Mouse (Mus musculus) midbrain, embryonic 15.5 days (tissue): ENCODE data around the gene Grin2d. TPM values are rescaled to one million over a fixed set of nuclear protein-coding genes. Genes with fewer than 3 reads are reported as not detected.

Source experiments
- ATAC-seq: fragments of 200-750 bp; cut with Nextera tagmentation; replicated peaks from 2 replicates; pipeline ENCODE4 v1.8.0; 2017; ENCODE audit warnings: moderate TSS enrichment
- H3K27ac ChIP-seq: fragments of 300-500 bp; sonication (generic); 2 replicates; pipeline ENCODE4 v1.5.1; 2015; ENCODE audit warnings: mild to moderate bottlenecking, inconsistent platforms
- H3K27me3 ChIP-seq: fragments of 300-500 bp; sonication (generic); replicated peaks from 2 replicates; pipeline ENCODE4 v1.6.1; 2015; ENCODE audit warnings: inconsistent platforms
- H3K36me3 ChIP-seq: fragments of 300-500 bp; sonication (generic); replicated peaks from 2 replicates; pipeline ENCODE4 v1.6.1; 2015; ENCODE audit warnings: inconsistent platforms
- H3K4me1 ChIP-seq: fragments of 300-500 bp; sonication (generic); 2 replicates; pipeline ENCODE4 v1.6.1; 2015; ENCODE audit warnings: inconsistent platforms
- H3K4me2 ChIP-seq: fragments of 300-500 bp; sonication (generic); 2 replicates; pipeline ENCODE4 v1.6.1; 2015; ENCODE audit warnings: inconsistent platforms, mild to moderate bottlenecking, moderate library complexity
- H3K4me3 ChIP-seq: fragments of 300-500 bp; sonication (generic); 2 replicates; pipeline ENCODE4 v1.5.1; 2015; ENCODE audit warnings: mild to moderate bottlenecking, inconsistent platforms
- H3K9ac ChIP-seq: fragments of 300-500 bp; sonication (generic); 2 replicates; pipeline ENCODE4 v1.6.1; 2015; ENCODE audit warnings: mild to moderate bottlenecking, inconsistent platforms
- H3K9me3 ChIP-seq: fragments of 300-500 bp; sonication (generic); 2 replicates; pipeline ENCODE4 v1.6.1; 2016; ENCODE audit warnings: inconsistent platforms
- WGBS: fragments of 180-500 bp; shearing (Covaris S2); methylation state at CpG from one replicate; pipeline ENCODE4 v1.1.7; 2015; ENCODE audit warnings: mixed read lengths; 5-methylcytosine and 5-hydroxymethylcytosine counted together
- polyA plus RNA-seq: library from polyadenylated mRNA; unstranded; fragments of >200 nt; fragmentation: Nextera tagmentation; extraction: Ambion mirVana; gene quantifications from 2 replicates; pipeline ENCODE4 v1.2.1, GENCODE M21; 2015

Grin2d gene
- polyA plus RNA-seq, 1 experiment from 2014 or later, result 3.9 TPM

DNA sequence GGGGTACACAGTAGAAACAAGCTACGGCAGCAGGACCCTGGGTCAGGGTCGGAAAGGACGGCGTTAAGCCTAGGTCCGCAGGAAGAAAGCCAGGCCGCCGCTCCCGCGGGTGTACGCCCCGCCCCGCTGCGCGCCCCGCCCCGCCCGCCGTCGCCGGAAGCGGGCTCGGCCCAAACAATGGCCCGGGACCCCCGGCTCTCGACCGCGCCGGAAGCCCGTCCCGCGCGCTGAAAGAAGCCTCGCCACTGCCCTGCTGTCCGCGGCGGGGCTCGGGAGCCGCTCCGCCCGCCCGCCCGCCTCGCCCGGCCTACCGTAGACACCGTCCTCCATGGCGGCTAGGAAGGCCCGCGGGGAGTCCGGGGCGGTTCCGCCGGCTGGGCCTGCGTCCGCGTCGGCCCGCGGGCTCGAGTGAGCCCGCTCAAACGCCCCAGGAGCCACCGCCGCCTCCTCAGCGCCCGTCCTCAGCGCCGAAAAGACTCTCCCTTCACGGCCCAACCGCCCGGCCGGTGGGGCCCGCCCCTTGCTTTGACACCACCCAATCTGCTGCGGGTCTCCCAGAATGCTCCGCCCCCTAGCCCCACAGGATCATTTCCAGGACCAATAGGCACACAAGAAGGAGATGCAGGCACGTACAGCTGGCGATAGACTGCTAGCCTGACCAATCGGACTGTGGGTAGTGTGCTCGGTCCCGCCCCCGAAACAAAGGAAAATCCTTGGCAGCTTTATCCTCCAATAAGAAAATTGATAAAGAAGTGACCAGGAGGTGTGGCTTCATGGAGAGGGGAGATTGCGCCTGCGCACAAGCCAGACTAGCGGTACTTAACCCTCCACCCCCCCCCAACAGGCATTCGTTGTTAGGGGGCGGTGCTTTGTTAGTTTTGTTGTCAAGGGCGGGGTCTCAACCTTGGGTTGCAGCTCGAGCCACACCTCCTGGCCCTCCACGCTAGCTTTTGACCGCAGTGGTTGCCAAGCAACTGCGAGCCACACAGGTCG, 64.1 kb downstream of the Grin2d start, which contains the start of gene Cyth2:
Cyth2 (minus strand) TSS at position 795 of the 993 bp plus-strand sequence.
- no peaks in the 10 kb centered on the region for H3K9me3 ChIP-seq
- H3K4me2 ChIP-seq, result peak within 1 kb of the TSS; percentile 74
- peaks cover 31% of the 10 kb centered on the region for H3K36me3 ChIP-seq
- H3K4me3 ChIP-seq, result peak within 1 kb of the TSS; percentile 95
- no peaks in the 10 kb centered on the region for H3K27me3 ChIP-seq
- peaks cover 33% of the 10 kb centered on the region for H3K4me1 ChIP-seq
- H3K27ac ChIP-seq, result peak within 1 kb of the TSS; percentile 100
- WGBS, result under 1% methylated on average over 65 of the region's 92 CpGs
- ATAC-seq, result peak; percentile 99
- peak within 1 kb of the TSS; percentile 99 for H3K9ac ChIP-seq

DNA sequence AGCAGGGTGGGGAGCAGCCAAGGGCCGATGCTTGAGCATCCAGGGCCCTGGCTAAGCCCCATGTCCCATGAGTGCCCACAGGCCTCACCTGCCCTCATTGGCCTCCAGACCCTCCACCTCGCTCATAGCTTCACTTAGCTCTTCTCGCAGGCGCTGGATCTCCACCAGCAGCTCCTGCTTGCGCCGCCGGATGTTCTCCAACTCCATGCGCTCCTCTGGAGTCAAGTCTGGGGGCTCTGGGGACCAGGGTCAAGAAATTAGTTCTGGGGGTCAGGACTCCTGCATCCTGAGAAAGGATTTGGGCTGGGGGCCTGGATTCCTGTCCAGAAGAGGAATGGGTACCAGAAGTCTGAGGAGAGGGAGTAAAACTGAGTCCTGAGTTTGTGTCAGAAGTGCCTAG, 65.3 kb downstream of the Grin2d start:
- Histone ChIP-seq H3K4me2 (peak overlapping the region; percentile 74), H3K27me3 (no peaks in the 10 kb centered on the region), H3K36me3 (peaks cover 42% of the 10 kb centered on the region), H3K27ac (peak overlapping the region; percentile 100; the same call in 1 of the 2 replicates), H3K4me1 (peaks cover 33% of the 10 kb centered on the region), H3K9me3 (no peaks in the 10 kb centered on the region), H3K9ac (peak overlapping the region; percentile 99), H3K4me3 (peak overlapping the region; percentile 95)
- 87% methylated on average over 8 of the region's 8 CpGs for WGBS
- no peak for ATAC-seq

DNA sequence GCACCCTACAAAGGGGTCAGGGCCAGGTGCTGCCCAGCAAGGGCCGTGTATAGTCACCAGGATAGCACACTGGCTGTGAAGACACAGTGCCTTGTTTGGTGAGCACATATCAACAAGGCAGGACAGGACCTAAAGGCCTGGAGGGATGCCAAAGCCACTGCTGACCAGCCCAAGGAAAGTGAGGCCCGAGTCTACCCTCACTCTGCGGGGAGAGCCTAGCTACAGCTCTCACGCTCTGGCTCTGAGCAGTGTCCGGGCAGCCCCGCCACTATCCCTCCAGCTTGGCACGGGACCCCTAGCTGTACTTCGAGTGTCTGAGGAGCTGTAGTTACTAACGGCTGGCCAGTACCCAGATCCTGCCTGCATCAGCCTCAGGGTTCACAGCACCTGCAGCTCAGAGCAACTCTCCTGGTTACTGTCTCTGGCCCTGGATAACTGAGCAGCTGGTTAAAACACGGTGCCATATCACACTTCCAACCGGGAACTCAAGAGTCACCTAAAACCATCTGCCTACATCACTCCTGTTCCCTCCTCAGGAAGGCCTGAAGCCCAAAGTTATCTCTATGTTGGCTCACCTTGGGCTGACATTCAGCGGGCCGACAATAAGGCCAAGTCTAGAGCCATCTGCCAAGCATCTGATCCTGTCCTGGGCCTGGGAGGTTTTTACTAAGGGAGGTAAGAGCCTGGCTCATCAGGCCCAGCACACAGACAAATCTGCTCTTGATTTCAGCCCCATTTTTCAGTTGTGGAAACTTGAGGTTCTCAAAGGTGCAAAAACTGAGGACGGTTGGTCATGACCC, 68.7 kb downstream of the Grin2d start:
- Histone ChIP-seq H3K27me3 (no peaks in the 10 kb centered on the region), H3K9me3 (no peaks in the 10 kb centered on the region), H3K4me1 (peaks cover 16% of the 10 kb centered on the region), H3K27ac (no peak overlapping the region), H3K36me3 (peaks cover 49% of the 10 kb centered on the region), H3K4me2 (no peak overlapping the region), H3K4me3 (no peak overlapping the region), H3K9ac (no peak overlapping the region)
- WGBS, result 83% methylated on average over 14 of the region's 14 CpGs
- ATAC-seq, result no peak

DNA sequence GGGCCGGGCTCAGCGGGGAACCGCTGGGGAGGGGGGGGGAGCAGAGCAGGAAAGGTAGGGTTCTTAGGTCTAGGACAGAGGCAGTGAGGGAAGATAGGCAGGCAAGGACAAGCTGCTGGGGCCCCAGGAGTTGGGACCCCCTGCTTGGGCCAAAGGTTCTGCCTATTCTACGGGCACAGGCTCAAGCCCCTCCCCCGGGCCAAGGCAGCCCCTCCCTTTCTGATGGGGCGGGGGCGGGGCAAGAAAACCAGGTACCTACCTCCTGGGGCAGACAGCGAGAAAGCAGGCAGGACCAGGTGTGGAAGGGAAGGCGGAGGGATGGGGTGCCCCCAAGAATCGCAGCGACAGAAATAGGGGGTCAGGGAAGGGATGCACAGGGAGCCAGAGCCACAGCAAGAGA, 69.7 kb downstream of the Grin2d start:
- 43% methylated on average over 11 of the region's 11 CpGs for WGBS
- Histone ChIP-seq H3K4me3 (no peak overlapping the region), H3K4me2 (no peak overlapping the region), H3K9ac (no peak overlapping the region), H3K9me3 (no peaks in the 10 kb centered on the region), H3K27me3 (no peaks in the 10 kb centered on the region), H3K27ac (peak overlapping the region; percentile 48; the same call in 1 of the 2 replicates), H3K36me3 (peaks cover 52% of the 10 kb centered on the region), H3K4me1 (peaks cover 16% of the 10 kb centered on the region)
- no peak for ATAC-seq

DNA sequence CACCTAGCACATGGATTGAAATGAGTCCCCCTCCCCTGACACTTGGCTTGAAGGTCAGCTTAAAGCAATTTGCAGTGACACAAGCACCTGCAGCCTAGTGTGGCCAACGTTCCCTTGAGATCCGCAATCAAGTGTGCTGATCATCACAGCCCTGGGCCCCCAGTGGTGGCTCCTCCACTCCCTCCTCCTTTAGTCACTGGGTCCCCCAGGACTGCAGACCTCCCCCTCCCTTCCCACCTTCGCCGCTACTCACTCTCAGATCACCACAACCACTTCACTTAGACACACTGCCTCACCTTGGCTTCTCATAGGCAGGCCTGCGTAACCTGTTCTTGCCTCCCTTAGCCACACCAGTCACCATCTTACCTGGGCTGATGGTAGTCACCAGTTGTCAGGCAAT, 72.2 kb downstream of the Grin2d start:
- WGBS, result 57% methylated on average over 5 of the region's 5 CpGs

DNA sequence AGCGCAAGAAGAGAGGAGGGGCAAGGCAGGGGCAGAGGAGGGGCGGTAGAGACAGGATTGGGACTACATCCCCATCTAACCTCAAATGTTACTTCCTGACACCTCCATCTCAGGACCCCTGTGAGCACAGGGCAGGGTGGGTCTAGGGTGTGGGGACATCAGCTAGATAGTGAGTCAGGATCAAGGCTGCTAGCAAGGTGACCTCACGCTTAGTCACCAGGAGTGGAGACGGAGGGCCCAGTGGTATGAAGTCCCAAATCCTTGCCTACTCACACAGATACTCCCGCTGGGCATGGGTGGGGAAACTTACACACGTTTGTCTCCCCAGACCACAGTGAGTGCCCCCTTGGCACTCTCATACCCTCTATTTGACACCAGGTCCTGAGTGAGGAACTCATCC, 75.6 kb downstream of the Grin2d start:
- no peak overlapping the region for H3K9ac ChIP-seq
- H3K9me3 ChIP-seq, result no peaks in the 10 kb centered on the region
- peaks cover 17% of the 10 kb centered on the region; the same call in 1 of the 2 replicates for H3K36me3 ChIP-seq
- no peaks in the 10 kb centered on the region for H3K27me3 ChIP-seq
- peaks cover 23% of the 10 kb centered on the region for H3K4me1 ChIP-seq
- H3K4me2 ChIP-seq, result no peak overlapping the region
- ATAC-seq, result no peak
- 90% methylated on average over 6 of the region's 6 CpGs for WGBS
- H3K27ac ChIP-seq, result no peak overlapping the region
- H3K4me3 ChIP-seq, result no peak overlapping the region

More for the DNA sequence above, 72.2 kb downstream of the Grin2d start:
- Histone ChIP-seq H3K9ac (no peak overlapping the region), H3K4me1 (peaks cover 4% of the 10 kb centered on the region; the same call in 1 of the 2 replicates), H3K27ac (peak overlapping the region; percentile 35; the same call in 1 of the 2 replicates), H3K27me3 (no peaks in the 10 kb centered on the region), H3K4me2 (no peak overlapping the region), H3K36me3 (peaks cover 50% of the 10 kb centered on the region), H3K9me3 (no peaks in the 10 kb centered on the region), H3K4me3 (no peak overlapping the region)
- ATAC-seq, result no peak

DNA sequence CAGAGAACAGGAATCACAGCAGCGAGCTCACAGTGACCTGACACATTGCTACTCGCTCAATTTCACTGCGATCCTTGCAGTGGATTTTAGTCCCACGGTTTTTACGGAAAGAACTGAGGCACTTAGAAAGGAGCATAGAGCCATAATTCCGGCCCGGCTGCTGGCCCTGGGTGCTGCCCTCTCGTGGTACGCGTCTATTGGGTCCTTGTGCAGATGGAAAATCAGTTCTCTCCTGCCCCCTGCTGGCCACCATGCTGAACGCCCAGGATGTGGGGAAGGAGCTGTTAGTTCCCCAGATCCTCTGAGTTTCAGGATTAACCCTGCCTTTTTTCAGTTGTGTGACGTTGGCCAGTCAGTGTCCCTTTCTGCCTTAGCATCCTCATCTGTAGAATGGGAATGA, 76.8 kb downstream of the Grin2d start:
- WGBS, result 2% methylated on average over 12 of the region's 12 CpGs
- H3K9me3 ChIP-seq, result no peaks in the 10 kb centered on the region
- H3K4me2 ChIP-seq, result no peak overlapping the region
- no peak overlapping the region for H3K9ac ChIP-seq
- peaks cover 16% of the 10 kb centered on the region; the same call in 1 of the 2 replicates for H3K36me3 ChIP-seq
- peak overlapping the region; percentile 53 for H3K27ac ChIP-seq
- ATAC-seq, result peak; percentile 50
- no peaks in the 10 kb centered on the region for H3K27me3 ChIP-seq
- H3K4me3 ChIP-seq, result no peak overlapping the region
- peaks cover 31% of the 10 kb centered on the region for H3K4me1 ChIP-seq

DNA sequence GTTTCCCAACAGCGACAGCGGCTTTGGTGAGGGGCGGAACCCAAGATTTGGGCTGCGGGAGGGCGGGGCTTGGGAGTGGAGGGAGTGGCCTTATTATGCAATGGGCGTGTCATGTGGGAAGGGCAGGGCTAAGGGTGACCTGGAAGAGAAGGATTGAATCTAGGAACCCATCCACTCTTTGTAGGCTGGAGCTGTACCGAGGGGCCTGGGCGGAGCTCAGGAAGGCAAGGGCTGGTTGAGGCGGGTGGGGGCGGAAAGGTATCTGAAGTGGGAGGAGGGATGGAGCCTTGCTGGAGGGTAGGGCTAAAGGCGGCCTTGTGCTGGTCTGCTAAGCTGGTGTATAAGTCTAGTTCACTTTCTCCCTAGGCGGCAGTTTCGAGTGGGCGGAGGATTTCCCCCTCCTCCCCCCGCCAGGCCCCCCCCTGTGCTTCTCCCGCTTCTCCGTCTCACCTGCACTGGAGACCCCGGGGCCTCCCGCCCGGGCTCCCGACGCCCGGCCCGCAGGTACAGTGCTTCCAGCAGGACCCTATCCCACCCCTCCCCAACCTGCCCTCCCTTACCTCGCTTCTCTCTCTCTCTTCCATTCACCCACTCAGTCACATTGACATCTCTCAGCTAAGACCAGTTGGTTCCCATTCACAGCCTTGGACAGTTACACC, 77.5 kb downstream of the Grin2d start:
- Histone ChIP-seq H3K36me3 (peaks cover 20% of the 10 kb centered on the region), H3K9me3 (no peaks in the 10 kb centered on the region), H3K4me1 (peaks cover 31% of the 10 kb centered on the region), H3K9ac (no peak overlapping the region), H3K4me2 (no peak overlapping the region), H3K27me3 (no peaks in the 10 kb centered on the region), H3K4me3 (no peak overlapping the region), H3K27ac (peak overlapping the region; percentile 53; the same call in 1 of the 2 replicates)
- no peak; the same call in 1 of the 2 replicates for ATAC-seq
- whole genome bisulfite sequencing, result 25% methylated on average over 24 of the region's 25 CpGs

DNA sequence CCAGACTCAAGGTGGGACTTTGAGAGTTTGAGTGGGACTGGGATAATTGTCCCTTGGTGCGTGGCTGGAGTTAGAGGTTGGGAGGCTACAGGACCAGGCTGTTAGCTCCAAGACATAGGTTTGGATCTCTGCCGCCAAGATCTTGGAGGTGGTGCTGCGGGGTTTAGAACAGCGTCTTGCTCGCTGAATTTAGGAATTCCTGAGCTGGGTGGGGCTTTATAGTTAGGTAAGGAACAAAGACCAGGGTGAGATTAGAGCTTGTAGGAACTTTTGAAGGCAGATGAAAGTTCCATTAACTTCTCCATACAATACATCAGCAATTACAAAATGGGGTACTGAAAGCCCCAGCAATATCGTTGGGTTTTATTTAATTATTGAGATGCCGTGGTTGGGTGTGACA, 78.2 kb downstream of the Grin2d start:
- Histone ChIP-seq H3K27me3 (peaks cover 3% of the 10 kb centered on the region; the same call in 1 of the 2 replicates), H3K4me1 (peaks cover 31% of the 10 kb centered on the region), H3K36me3 (peaks cover 26% of the 10 kb centered on the region), H3K4me3 (no peak overlapping the region), H3K9me3 (no peaks in the 10 kb centered on the region), H3K27ac (no peak overlapping the region), H3K4me2 (no peak overlapping the region), H3K9ac (no peak overlapping the region)
- 45% methylated on average over 7 of the region's 7 CpGs for WGBS
- ATAC-seq, result no peak

DNA sequence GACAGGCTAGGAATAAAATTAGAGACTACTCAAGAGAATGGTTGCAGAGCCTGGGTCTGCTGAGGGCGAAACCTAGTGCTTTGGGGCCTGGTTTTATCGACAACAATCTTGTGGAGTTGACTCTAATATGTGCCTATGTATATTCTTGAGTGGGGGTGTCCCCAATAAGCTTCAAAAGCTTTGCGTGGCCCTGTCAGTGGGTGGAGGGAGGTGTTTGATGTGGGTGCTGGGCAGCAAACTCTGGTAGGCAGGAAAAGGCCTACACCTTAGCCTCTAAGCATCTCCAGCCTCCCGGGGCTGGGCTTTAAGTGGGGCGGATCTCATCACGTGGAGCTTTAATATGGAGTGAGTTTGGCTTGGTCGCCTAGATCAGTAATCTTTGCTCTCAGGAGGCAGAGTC, 79.2 kb downstream of the Grin2d start:
- H3K4me1 ChIP-seq, result peaks cover 31% of the 10 kb centered on the region
- no peak for ATAC-seq
- H3K4me3 ChIP-seq, result no peak overlapping the region
- peaks cover 36% of the 10 kb centered on the region for H3K36me3 ChIP-seq
- no peak overlapping the region for H3K9ac ChIP-seq
- H3K9me3 ChIP-seq, result no peaks in the 10 kb centered on the region
- peaks cover 9% of the 10 kb centered on the region; the same call in 1 of the 2 replicates for H3K27me3 ChIP-seq
- no peak overlapping the region for H3K27ac ChIP-seq
- H3K4me2 ChIP-seq, result no peak overlapping the region
- 49% methylated on average over 7 of the region's 7 CpGs for WGBS

DNA sequence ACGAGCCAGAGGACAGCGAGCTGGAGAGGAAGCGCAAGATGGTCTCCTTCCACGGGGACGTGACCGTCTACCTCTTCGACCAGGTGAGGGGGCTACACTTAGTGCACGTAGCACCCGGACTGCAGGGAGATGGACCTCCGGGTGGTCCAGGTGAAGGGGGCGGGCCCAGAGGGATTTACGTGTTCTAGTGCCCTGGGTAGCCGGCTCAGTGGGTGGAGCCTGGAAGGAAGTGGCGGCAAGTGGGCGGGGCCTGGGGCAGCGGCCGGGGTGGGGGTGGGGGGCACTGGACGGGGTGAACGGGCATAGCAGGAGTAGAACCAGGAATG, 79.7 kb downstream of the Grin2d start:
- Histone ChIP-seq H3K27me3 (peaks cover 9% of the 10 kb centered on the region; the same call in 1 of the 2 replicates), H3K9me3 (no peaks in the 10 kb centered on the region), H3K4me1 (peaks cover 31% of the 10 kb centered on the region), H3K9ac (0 out of 2 replicates have a peak overlapping the region, but pooled peaks have one; percentile 16), H3K4me2 (peak overlapping the region; percentile 44), H3K36me3 (peaks cover 38% of the 10 kb centered on the region), H3K27ac (no peak overlapping the region), H3K4me3 (peak overlapping the region; percentile 6)
- no peak for ATAC-seq
- 2% methylated on average over 19 of the region's 19 CpGs for WGBS
